Mouse (Mus musculus): ENCODE measurements around the gene Cklf.

DNA sequence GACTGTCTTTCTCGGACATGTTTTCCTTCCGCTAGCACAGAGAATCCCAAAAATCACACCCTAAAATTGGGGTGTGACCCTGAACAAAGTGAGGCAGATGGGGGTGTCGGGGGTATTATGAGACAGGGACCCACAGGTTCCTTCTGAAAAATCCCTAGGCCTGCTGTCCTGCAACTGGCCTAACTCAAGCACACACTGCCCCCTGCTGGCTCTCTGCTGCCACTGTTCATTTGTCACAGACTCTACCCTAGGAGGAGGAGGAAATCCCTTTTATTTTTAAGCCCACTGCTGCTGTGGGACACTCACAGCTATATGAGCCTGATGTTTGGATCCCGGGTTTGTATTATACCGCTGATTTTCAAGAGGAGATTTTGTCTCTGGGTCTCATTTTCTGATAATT, 30.9 kb upstream of the Cklf start:
- TF ChIP-seq CTCF (conservative IDR thresholded peaks at IDR 0.05; ENCODE audit: insufficient read depth, insufficient read length, low read depth, low read length) (peak; percentile 87), POLR2A (IDR thresholded peaks at IDR 0.05; ENCODE audit: low read depth, low read length) (no peak)

Measured in kidney, adult 2 months (tissue).